Mouse (Mus musculus) hindbrain, embryonic 11.5 days (tissue): Measurements from ENCODE around the gene 1700018F24Rik. TPM values are rescaled to one million over a fixed set of nuclear protein-coding genes. Genes with fewer than 3 reads are reported as not detected.
"Not testable (repeated sequence)": the region's sequence is repeated elsewhere in the genome, so short reads cannot be mapped to it uniquely, and the experiment has no call there.

Source experiments
- ATAC-seq: fragments of 200-750 bp; cut with Nextera tagmentation; 2 replicates; pipeline ENCODE4 v1.8.0; 2017; ENCODE audit warnings: mild to moderate bottlenecking, moderate TSS enrichment, moderate library complexity; ENCODE audit not compliant: low FRiP score
- DNase-seq: peaks from one replicate; pipeline ENCODE4 v3.0.0-alpha.2; 2015; ENCODE audit warnings: low spot score
- H3K27ac ChIP-seq: fragments of 300-500 bp; sonication (generic); 2 replicates; pipeline ENCODE4 v1.5.1; 2014; ENCODE audit warnings: mild to moderate bottlenecking, low read depth, low read length
- H3K27me3 ChIP-seq: fragments of 300-500 bp; sonication (generic); 2 replicates; pipeline ENCODE4 v1.6.1; 2014; ENCODE audit warnings: mild to moderate bottlenecking, low read length, moderate library complexity, mixed read lengths; ENCODE audit not compliant: control insufficient read depth, insufficient read depth
- H3K36me3 ChIP-seq: fragments of 300-500 bp; sonication (generic); 2 replicates; pipeline ENCODE4 v1.6.1; 2014; ENCODE audit warnings: mild to moderate bottlenecking, low read length, moderate library complexity, mixed read lengths; ENCODE audit not compliant: control insufficient read depth, insufficient read depth
- H3K4me1 ChIP-seq: fragments of 300-500 bp; sonication (generic); replicated peaks from 2 replicates; pipeline ENCODE4 v1.6.1; 2014; ENCODE audit warnings: low read length, mixed read lengths; ENCODE audit not compliant: control insufficient read depth, insufficient read depth
- H3K4me2 ChIP-seq: fragments of 300-500 bp; sonication (generic); replicated peaks from 2 replicates; pipeline ENCODE4 v1.6.1; 2014; ENCODE audit warnings: mild to moderate bottlenecking, low read depth, low read length
- H3K4me3 ChIP-seq: fragments of 300-500 bp; sonication (generic); 2 replicates; pipeline ENCODE4 v1.5.1; 2014; ENCODE audit warnings: low read depth, low read length
- H3K9ac ChIP-seq: fragments of 300-500 bp; sonication (generic); 2 replicates; pipeline ENCODE4 v1.6.1; 2014; ENCODE audit warnings: low read depth, low read length
- H3K9me3 ChIP-seq: fragments of 300-500 bp; sonication (generic); 2 replicates; pipeline ENCODE4 v1.6.1; 2016; ENCODE audit warnings: low read length; ENCODE audit not compliant: control insufficient read depth
- WGBS: fragments of 180-500 bp; shearing (Covaris S2); extraction: QIAGEN DNeasy Blood & Tissue Kit; methylation state at CpG from one replicate; pipeline ENCODE4 v1.1.7; 2014; 5-methylcytosine and 5-hydroxymethylcytosine counted together
- polyA plus RNA-seq: library from polyadenylated mRNA; unstranded; fragments of >200 nt; fragmentation: Nextera tagmentation; extraction: Ambion mirVana; gene quantifications from 2 replicates; pipeline ENCODE4 v1.2.1, GENCODE M21; 2014

Gene 1700018F24Rik
- polyA plus RNA-seq, 1 experiment from 2014 or later = not detected

- not testable (repeated sequence) for H3K36me3 ChIP-seq, H3K4me3 ChIP-seq, ATAC-seq, H3K9ac ChIP-seq, H3K4me2 ChIP-seq, H3K9me3 ChIP-seq, H3K4me1 ChIP-seq, H3K27me3 ChIP-seq, DNase-seq, H3K27ac ChIP-seq
- WGBS = 81% methylated on average over 1 of the region's 1 CpGs
Measured at GRCm38 (mm10) chr5:145020712-145021111, 22.1 kb upstream of the 1700018F24Rik start.

- not testable (repeated sequence) for H3K9ac ChIP-seq, H3K27me3 ChIP-seq, DNase-seq, H3K9me3 ChIP-seq, H3K4me2 ChIP-seq, H3K4me1 ChIP-seq, ATAC-seq, H3K27ac ChIP-seq, H3K36me3 ChIP-seq, H3K4me3 ChIP-seq
- 84% methylated on average over 1 of the region's 1 CpGs for WGBS
Measured at GRCm38 (mm10) chr5:145030476-145030875, 12.3 kb upstream of the 1700018F24Rik start.

- not testable (repeated sequence) for DNase-seq, H3K4me2 ChIP-seq, H3K4me3 ChIP-seq, H3K36me3 ChIP-seq, ATAC-seq, H3K4me1 ChIP-seq, H3K27ac ChIP-seq, H3K27me3 ChIP-seq, H3K9ac ChIP-seq, H3K9me3 ChIP-seq
- 78% methylated on average over 5 of the region's 5 CpGs for WGBS
Measured at GRCm38 (mm10) chr5:145032391-145032790, 10.4 kb upstream of the 1700018F24Rik start, which contains the start of gene Gm4871. TSS of gene Gm4871 (minus strand) at chr5:145032754.

GRCm38 (mm10) chr5:145041628-145042027, 1.2 kb upstream of the 1700018F24Rik start:
- Histone ChIP-seq H3K4me3 (no peak overlapping the region), H3K4me2 (no peak overlapping the region), H3K9ac (no peak overlapping the region), H3K36me3 (no peaks in the 10 kb centered on the region), H3K9me3 (no peaks in the 10 kb centered on the region), H3K27ac (no peak overlapping the region), H3K4me1 (no peaks in the 10 kb centered on the region), H3K27me3 (no peaks in the 10 kb centered on the region)
- no peak for ATAC-seq
- DNase-seq = peak; percentile 43
- WGBS = 51% methylated on average over 4 of the region's 4 CpGs

- not testable (repeated sequence) for H3K4me3 ChIP-seq, H3K9me3 ChIP-seq, H3K4me2 ChIP-seq, H3K9ac ChIP-seq, H3K36me3 ChIP-seq, H3K27me3 ChIP-seq, DNase-seq, ATAC-seq, H3K27ac ChIP-seq, H3K4me1 ChIP-seq
- 91% methylated on average over 3 of the region's 3 CpGs for whole genome bisulfite sequencing
Measured at GRCm38 (mm10) chr5:145054187-145054586, 11.4 kb downstream of the 1700018F24Rik start.

- Histone ChIP-seq H3K9me3 (no peaks in the 10 kb centered on the region), H3K9ac (no peak overlapping the region), H3K36me3 (no peaks in the 10 kb centered on the region), H3K27me3 (no peaks in the 10 kb centered on the region), H3K27ac (no peak overlapping the region), H3K4me1 (no peaks in the 10 kb centered on the region), H3K4me3 (no peak overlapping the region), H3K4me2 (no peak overlapping the region)
- DNase-seq (no peak), ATAC-seq (no peak)
- 88% methylated on average over 8 of the region's 8 CpGs for WGBS
Measured at GRCm38 (mm10) chr5:145057907-145058306, 15.1 kb downstream of the 1700018F24Rik start.

GRCm38 (mm10) chr5:145058722-145059121, 15.9 kb downstream of the 1700018F24Rik start:
- Histone ChIP-seq H3K36me3 (no peaks in the 10 kb centered on the region), H3K9ac (no peak overlapping the region), H3K27ac (no peak overlapping the region), H3K9me3 (no peaks in the 10 kb centered on the region), H3K4me3 (no peak overlapping the region), H3K4me1 (no peaks in the 10 kb centered on the region), H3K27me3 (no peaks in the 10 kb centered on the region), H3K4me2 (no peak overlapping the region)
- 87% methylated on average over 7 of the region's 7 CpGs for WGBS
- no peak for DNase-seq
- ATAC-seq = no peak

GRCm38 (mm10) chr5:145059524-145059923, 16.7 kb downstream of the 1700018F24Rik start:
- ATAC-seq (no peak), DNase-seq (no peak)
- Histone ChIP-seq H3K9me3 (no peaks in the 10 kb centered on the region), H3K4me2 (no peak overlapping the region), H3K4me3 (no peak overlapping the region), H3K4me1 (no peaks in the 10 kb centered on the region), H3K36me3 (no peaks in the 10 kb centered on the region), H3K9ac (no peak overlapping the region), H3K27ac (no peak overlapping the region), H3K27me3 (no peaks in the 10 kb centered on the region)
- 84% methylated on average over 2 of the region's 2 CpGs for WGBS

GRCm38 (mm10) chr5:145064765-145065340, 22.1 kb downstream of the 1700018F24Rik start:
- no peak overlapping the region for H3K9ac ChIP-seq

More at GRCm38 (mm10) chr5:145064765-145065340, 22.1 kb downstream of the 1700018F24Rik start:
- no peak for DNase-seq
- Histone ChIP-seq H3K36me3 (no peaks in the 10 kb centered on the region), H3K4me1 (no peaks in the 10 kb centered on the region), H3K9me3 (no peaks in the 10 kb centered on the region), H3K4me3 (no peak overlapping the region), H3K4me2 (no peak overlapping the region), H3K27me3 (no peaks in the 10 kb centered on the region), H3K27ac (no peak overlapping the region)
- no peak for ATAC-seq
- WGBS = 90% methylated on average over 1 of the region's 1 CpGs
